In genomic region chr6:70838532-70838931, GRCm38 (mm10) we compare ENCODE assay signal across 27 mouse cellular contexts. TPM values are rescaled to one million over a fixed set of nuclear protein-coding genes. Genes with fewer than 3 reads are reported as not detected.
DNase-seq lines count a peak whose midpoint lies in the region; ATAC-seq and TF ChIP-seq lines count a peak whose summit lies in the region.
"Had no signal": no experiment of that assay in that cellular context is flagged by ENCODE, and none has a peak within 500 bp of the region (broad histone marks: within the 10 kb centered on the region; RNA-seq: fewer than 3 reads in every experiment).

No protein-coding gene starts in this region.

- no peak for TF ChIP-seq EP300 in lung, postnatal 0 days (IDR thresholded peaks at IDR 0.05)

- no peak overlapping the region for H3K9ac ChIP-seq in kidney, embryonic 16.5 days (replicated peaks; ENCODE audit: low read length)
- H3K9ac ChIP-seq in lung, postnatal 0 days (replicated peaks; ENCODE audit: low read depth), result no peak overlapping the region
- H3K9ac ChIP-seq: hindbrain, embryonic 14.5 days; limb, embryonic 12.5 days; liver, postnatal 0 days; neural tube, embryonic 15.5 days had no signal

- no peak for DNase-seq in kidney, adult 11 months
- DNase-seq in lung, postnatal 0 days (ENCODE audit: low spot score), result no peak
- DNase-seq in lung, adult 2 months, result no peak
- peak; percentile 44 for DNase-seq in thymus, postnatal 4 days
- DNase-seq in thymus, postnatal 0 days (ENCODE audit: low spot score), result no peak
- DNase-seq in cerebellum, postnatal 25 days, result no peak
- DNase-seq in cerebellum, adult 9-11 months, result no peak
- DNase-seq: adrenal gland, postnatal 25 days; cerebellum, adult 11-12 months; gastrocnemius, adult 2 months; gastrocnemius, postnatal 36 days; heart, adult 18-20 months; kidney, postnatal 14 days; liver, postnatal 0 days; lung, postnatal 10 days; right cerebral cortex, postnatal 25 days; thymus, postnatal 14 days had no signal

- 37% methylated on average over 3 of the region's 3 CpGs for WGBS in kidney, embryonic 16.5 days
- 38% methylated on average over 3 of the region's 3 CpGs for WGBS in lung, postnatal 0 days
- whole genome bisulfite sequencing in lung, adult 2 months, result 66% methylated on average over 3 of the region's 3 CpGs

- no peak overlapping the region for H3K4me3 ChIP-seq in kidney, embryonic 16.5 days (ENCODE audit: low read length)
- H3K4me3 ChIP-seq in lung, postnatal 0 days (ENCODE audit: low read depth, low read length), result no peak overlapping the region
- H3K4me3 ChIP-seq in lung, adult 2 months (replicated peaks; ENCODE audit: extremely low read depth, low read depth, low read length), result no peak overlapping the region
- H3K4me3 ChIP-seq: erythroblast, embryonic 14.5 days; gastrocnemius, adult 2 months; layer of hippocampus, adult 2 months; left cerebral cortex, adult 2 months; limb, embryonic 12.5 days; neural tube, embryonic 15.5 days had no signal

- H3K27me3 ChIP-seq in kidney, embryonic 16.5 days (ENCODE audit: insufficient read depth, low read length), result no peaks in the 10 kb centered on the region
- no peaks in the 10 kb centered on the region for H3K27me3 ChIP-seq in lung, postnatal 0 days (replicated peaks; ENCODE audit: insufficient read depth, low read length)
- H3K27me3 ChIP-seq: limb, embryonic 12.5 days; neural tube, embryonic 15.5 days had no signal

- no peak overlapping the region for H3K4me2 ChIP-seq in kidney, embryonic 16.5 days (replicated peaks; ENCODE audit: low read depth, low read length)
- H3K4me2 ChIP-seq in lung, postnatal 0 days (replicated peaks; ENCODE audit: low read depth, low read length), result no peak overlapping the region
- H3K4me2 ChIP-seq: heart, embryonic 11.5 days; hindbrain, embryonic 14.5 days; limb, embryonic 12.5 days; midbrain, embryonic 11.5 days; neural tube, embryonic 15.5 days had no signal

- ATAC-seq in kidney, embryonic 16.5 days (ENCODE audit: low FRiP score, low TSS enrichment), result peak; percentile 28; the same call in 1 of the 2 replicates
- ATAC-seq in lung, postnatal 0 days, result peak; percentile 33; the same call in 1 of the 2 replicates
- ATAC-seq: forebrain, embryonic 16.5 days; liver, postnatal 0 days had no signal

- 0 out of 2 replicates have a peak, but pooled peaks cover 3% of the 10 kb centered on the region for H3K4me1 ChIP-seq in kidney, embryonic 16.5 days (ENCODE audit: insufficient read depth, low read length)
- 0 out of 2 replicates have a peak, but pooled peaks cover 3% of the 10 kb centered on the region for H3K4me1 ChIP-seq in lung, postnatal 0 days (ENCODE audit: insufficient read depth, low read depth, low read length)
- H3K4me1 ChIP-seq in lung, adult 2 months (ENCODE audit: control insufficient read depth, insufficient read depth, low read length), result peaks cover 5% of the 10 kb centered on the region

- H3K27ac ChIP-seq in kidney, embryonic 16.5 days (ENCODE audit: low read length), result no peak overlapping the region
- H3K27ac ChIP-seq in lung, postnatal 0 days (ENCODE audit: low read length), result no peak overlapping the region
- H3K27ac ChIP-seq: gastrocnemius, adult 2 months; hindbrain, embryonic 14.5 days; layer of hippocampus, adult 2 months; left cerebral cortex, adult 2 months; limb, embryonic 12.5 days; neural tube, embryonic 15.5 days had no signal

- no peak for TF ChIP-seq POLR2A in lung, adult 2 months (IDR thresholded peaks at IDR 0.05; ENCODE audit: borderline replicate concordance, extremely low read depth, low read depth, low read length)

- TF ChIP-seq CTCF in lung, postnatal 0 days (IDR thresholded peaks at IDR 0.05), result no peak
- TF ChIP-seq CTCF in lung, adult 2 months (IDR thresholded peaks at IDR 0.05; ENCODE audit: insufficient read depth, low read length), result no peak

- no peaks in the 10 kb centered on the region for H3K9me3 ChIP-seq in kidney, embryonic 16.5 days (ENCODE audit: low read length)
- no peaks in the 10 kb centered on the region for H3K9me3 ChIP-seq in lung, postnatal 0 days (ENCODE audit: low read length)
- H3K9me3 ChIP-seq: limb, embryonic 12.5 days; neural tube, embryonic 15.5 days had no signal

- H3K36me3 ChIP-seq in kidney, embryonic 16.5 days (ENCODE audit: insufficient read depth, low read length), result no peaks in the 10 kb centered on the region
- no peaks in the 10 kb centered on the region for H3K36me3 ChIP-seq in lung, postnatal 0 days (ENCODE audit: insufficient read depth, low read length)
- H3K36me3 ChIP-seq: limb, embryonic 12.5 days; neural tube, embryonic 15.5 days had no signal

RNA-seq across cellular contexts. Expression of gene Eif2ak3, which starts 5.8 kb away (rescaled TPM):
- 11.9 and 12.2 TPM in 2 replicates for polyA plus RNA-seq in kidney, embryonic 16.5 days (2015; fragmentation: Nextera tagmentation; extraction: Ambion mirVana)
- 8.6 and 8.9 TPM in 2 replicates for polyA plus RNA-seq in lung, postnatal 0 days (2015; fragmentation: Nextera tagmentation; extraction: Ambion mirVana)
- polyA plus RNA-seq in lung, adult 2 months (2012; rRNA removed), result 12.6 and 14.8 TPM in 2 replicates
- polyA plus RNA-seq in thymus, postnatal 0 days (2015; fragmentation: Nextera tagmentation; extraction: Ambion mirVana), result 17.4 and 18.0 TPM in 2 replicates

RNA-seq across cellular contexts. Expression of gene Rpia, which starts 46.5 kb away (rescaled TPM):
- polyA plus RNA-seq in kidney, embryonic 16.5 days (2015; fragmentation: Nextera tagmentation; extraction: Ambion mirVana), result 2.3 and 3.0 TPM in 2 replicates
- 2.3 and 2.4 TPM in 2 replicates for polyA plus RNA-seq in lung, postnatal 0 days (2015; fragmentation: Nextera tagmentation; extraction: Ambion mirVana)
- 8.8 and 10.7 TPM in 2 replicates for polyA plus RNA-seq in lung, adult 2 months (2012; rRNA removed)
- polyA plus RNA-seq in thymus, postnatal 0 days (2015; fragmentation: Nextera tagmentation; extraction: Ambion mirVana), result 3.6 and 5.1 TPM in 2 replicates
